Mouse (Mus musculus): ENCODE results near the gene Zfp646. TPM values are rescaled to one million over a fixed set of nuclear protein-coding genes. Genes with fewer than 3 reads are reported as not detected.
A peak's percentile ranks its signal among the peaks of the same experiment; 100 is the strongest.

The Zfp646 gene
- polyA plus RNA-seq, 1 experiment from 2014 or later = 6.0 TPM

DNA sequence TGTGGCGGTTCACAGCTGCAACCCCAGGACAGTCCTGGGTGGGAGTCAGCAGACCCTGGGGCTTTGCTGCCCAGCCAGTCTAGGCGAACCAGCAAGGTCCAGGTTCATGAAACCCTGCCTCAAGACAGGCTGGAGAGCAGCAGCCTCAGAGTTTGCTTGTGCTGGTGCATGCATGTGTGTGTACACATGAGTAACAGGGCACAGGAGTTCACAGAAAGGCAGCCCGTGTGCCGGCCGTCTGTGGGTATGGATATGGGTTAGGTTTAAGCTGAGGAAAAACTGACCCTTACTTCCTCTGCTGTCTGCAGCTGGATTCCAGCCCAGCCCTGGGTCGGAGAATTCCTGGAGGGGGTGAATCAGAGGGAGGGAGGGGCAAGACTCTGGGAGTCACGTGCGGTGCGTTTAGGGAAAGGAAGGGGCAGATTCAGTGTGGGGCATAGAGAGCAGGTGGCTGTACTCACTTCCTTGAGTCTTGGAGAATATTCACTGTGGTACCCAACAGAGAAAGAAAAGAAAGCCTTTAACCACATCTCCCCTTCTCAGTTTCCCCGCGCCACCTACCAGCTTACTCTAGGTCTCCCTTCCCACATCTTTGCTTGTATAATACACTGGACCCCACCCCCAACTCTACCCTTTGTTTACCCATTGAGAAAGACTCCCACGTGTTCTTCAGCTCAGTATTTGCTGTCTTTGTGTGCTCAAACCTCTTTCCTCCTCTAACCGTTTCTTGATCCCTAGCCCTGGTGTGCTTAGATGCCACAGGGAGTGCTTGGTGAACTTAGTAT lies 55.5 kb downstream of the Zfp646 start:
- Histone ChIP-seq H3K4me1 (ENCODE audit: control insufficient read depth, insufficient read depth, low read depth, low read length) (peaks cover 11% of the 10 kb centered on the region), H3K9ac (ENCODE audit: low read depth, low read length) (no peak overlapping the region), H3K4me3 (ENCODE audit: low read length) (no peak overlapping the region), H3K27ac (ENCODE audit: low read depth, low read length) (no peak overlapping the region), H3K27me3 (replicated peaks; ENCODE audit: control insufficient read depth, insufficient read depth, low read length) (peaks cover 10% of the 10 kb centered on the region), H3K36me3 (ENCODE audit: control insufficient read depth, insufficient read depth, low read length) (no peaks in the 10 kb centered on the region), H3K4me2 (ENCODE audit: low read length) (no peak overlapping the region), H3K9me3 (ENCODE audit: control insufficient read depth, low read length) (no peaks in the 10 kb centered on the region)
- no peak for ATAC-seq
- 42% methylated on average over 13 of the region's 13 CpGs for WGBS

DNA sequence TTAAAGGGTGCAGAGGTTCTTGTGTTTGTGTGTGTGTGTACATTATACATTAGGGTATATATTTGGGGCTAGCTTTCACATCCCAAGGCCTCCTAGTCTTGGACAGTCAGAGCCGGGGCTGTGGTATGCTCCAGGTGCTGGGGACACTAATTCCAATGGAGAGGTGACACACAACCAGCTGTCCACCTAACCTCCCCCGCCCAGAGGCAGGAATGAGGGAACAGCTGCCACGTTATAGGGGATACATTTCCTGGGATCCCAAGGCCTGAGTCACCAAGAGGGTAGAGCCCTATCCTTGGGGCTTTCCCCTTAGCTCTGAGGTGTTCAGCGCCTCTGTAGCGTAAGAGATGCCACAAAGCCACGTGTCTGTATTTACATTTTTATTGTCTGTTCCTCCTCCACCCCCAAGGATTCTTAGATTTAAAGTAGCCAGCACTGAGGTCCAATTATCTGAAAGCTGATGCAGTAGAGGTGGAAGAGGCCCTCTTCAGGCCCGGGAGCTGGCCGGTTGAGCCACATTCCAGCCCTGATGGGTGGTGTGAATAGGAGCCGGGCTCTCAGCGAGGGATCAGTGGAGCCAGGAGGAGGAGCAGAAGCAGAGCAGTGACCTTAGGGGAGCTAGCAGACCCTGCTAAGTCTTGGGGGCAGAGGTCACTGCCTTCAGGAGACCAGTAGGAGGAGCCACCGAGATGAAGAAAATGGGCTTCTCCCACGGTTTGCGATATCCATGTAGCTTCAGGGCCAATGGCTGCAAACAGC lies 56.4 kb downstream of the Zfp646 start:
- Histone ChIP-seq H3K4me1 (ENCODE audit: control insufficient read depth, insufficient read depth, low read depth, low read length) (peaks cover 12% of the 10 kb centered on the region), H3K4me2 (ENCODE audit: low read length) (no peak overlapping the region), H3K4me3 (ENCODE audit: low read length) (no peak overlapping the region), H3K9ac (ENCODE audit: low read depth, low read length) (no peak overlapping the region), H3K36me3 (ENCODE audit: control insufficient read depth, insufficient read depth, low read length) (no peaks in the 10 kb centered on the region), H3K9me3 (ENCODE audit: control insufficient read depth, low read length) (no peaks in the 10 kb centered on the region), H3K27me3 (replicated peaks; ENCODE audit: control insufficient read depth, insufficient read depth, low read length) (peaks cover 10% of the 10 kb centered on the region), H3K27ac (ENCODE audit: low read depth, low read length) (no peak overlapping the region)
- 21% methylated on average over 13 of the region's 13 CpGs for WGBS
- ATAC-seq = no peak

DNA sequence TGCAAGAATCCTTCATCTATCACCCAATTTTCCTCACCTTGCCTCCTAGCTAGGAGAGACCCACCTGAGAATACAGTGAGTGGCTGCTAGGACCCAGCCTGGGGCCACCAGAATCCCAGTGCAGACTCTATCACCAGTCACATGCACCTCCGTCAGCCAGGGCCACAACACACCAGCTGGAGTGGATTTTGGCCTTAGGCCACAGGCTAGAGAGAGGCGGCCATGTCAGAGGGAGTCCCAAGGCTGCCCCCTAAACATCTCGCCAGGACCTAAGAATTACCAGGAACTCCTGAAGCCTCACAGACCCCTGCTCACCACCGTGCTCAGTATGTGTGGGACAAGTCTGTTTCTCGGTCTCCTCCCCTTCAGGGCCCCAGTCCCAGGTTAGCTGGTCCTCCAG lies 58.1 kb downstream of the Zfp646 start:
- Histone ChIP-seq H3K4me3 (ENCODE audit: low read length) (no peak overlapping the region), H3K9me3 (ENCODE audit: control insufficient read depth, low read length) (no peaks in the 10 kb centered on the region), H3K4me2 (ENCODE audit: low read length) (no peak overlapping the region), H3K9ac (ENCODE audit: low read depth, low read length) (no peak overlapping the region), H3K36me3 (ENCODE audit: control insufficient read depth, insufficient read depth, low read length) (no peaks in the 10 kb centered on the region), H3K27me3 (replicated peaks; ENCODE audit: control insufficient read depth, insufficient read depth, low read length) (peaks cover 6% of the 10 kb centered on the region), H3K4me1 (ENCODE audit: control insufficient read depth, insufficient read depth, low read depth, low read length) (peaks cover 12% of the 10 kb centered on the region), H3K27ac (ENCODE audit: low read depth, low read length) (no peak overlapping the region)
- ATAC-seq = no peak
- WGBS = 90% methylated on average over 5 of the region's 5 CpGs

- Histone ChIP-seq H3K4me3 (ENCODE audit: low read length) (peak overlapping the region; percentile 85), H3K4me2 (ENCODE audit: low read length) (peak overlapping the region; percentile 93), H3K4me1 (ENCODE audit: control insufficient read depth, insufficient read depth, low read depth, low read length) (peaks cover 12% of the 10 kb centered on the region), H3K9ac (ENCODE audit: low read depth, low read length) (peak overlapping the region; percentile 93), H3K36me3 (ENCODE audit: control insufficient read depth, insufficient read depth, low read length) (no peaks in the 10 kb centered on the region), H3K27me3 (replicated peaks; ENCODE audit: control insufficient read depth, insufficient read depth, low read length) (peaks cover 4% of the 10 kb centered on the region), H3K9me3 (ENCODE audit: control insufficient read depth, low read length) (no peaks in the 10 kb centered on the region), H3K27ac (ENCODE audit: low read depth, low read length) (peak overlapping the region; percentile 90)
- peak; percentile 96 for ATAC-seq
- 6% methylated on average over 31 of the region's 32 CpGs for WGBS
Measured at GRCm38 (mm10) chr7:127935028-127935722, 59.2 kb downstream of the Zfp646 start.

Other genes with a start within 250 kb of the Zfp646 start
- gene Bcl7c, start 167.3 kb upstream of the Zfp646 start, polyA plus RNA-seq (2015; fragmentation: Nextera tagmentation; extraction: Ambion mirVana) = 39.5 and 41.9 TPM in 2 replicates
- 3.4 and 4.9 TPM in 2 replicates for gene Ctf1, start 163.5 kb upstream of the Zfp646 start, polyA plus RNA-seq (2015; fragmentation: Nextera tagmentation; extraction: Ambion mirVana)
- gene Ctf2, start 144.1 kb upstream of the Zfp646 start, polyA plus RNA-seq (2015; fragmentation: Nextera tagmentation; extraction: Ambion mirVana) = 0.15 and 0.20 TPM in 2 replicates
- 6.8 TPM in 2 replicates for gene Fbxl19, start 131.7 kb upstream of the Zfp646 start, polyA plus RNA-seq (2015; fragmentation: Nextera tagmentation; extraction: Ambion mirVana)
- gene Orai3, start 106.4 kb upstream of the Zfp646 start, polyA plus RNA-seq (2015; fragmentation: Nextera tagmentation; extraction: Ambion mirVana) = 10.4 and 11.3 TPM in 2 replicates
- gene Setd1a, start 99.6 kb upstream of the Zfp646 start, polyA plus RNA-seq (2015; fragmentation: Nextera tagmentation; extraction: Ambion mirVana) = 12.8 and 14.6 TPM in 2 replicates
- not detected in 2 replicates for gene Gm49388, start 90.6 kb upstream of the Zfp646 start, polyA plus RNA-seq (2015; fragmentation: Nextera tagmentation; extraction: Ambion mirVana)
- 11.9 and 12.1 TPM in 2 replicates for gene Hsd3b7, start 75.6 kb upstream of the Zfp646 start, polyA plus RNA-seq (2015; fragmentation: Nextera tagmentation; extraction: Ambion mirVana)
- gene Stx4a, start 51.9 kb upstream of the Zfp646 start, polyA plus RNA-seq (2015; fragmentation: Nextera tagmentation; extraction: Ambion mirVana) = 21.6 and 22.0 TPM in 2 replicates
- gene Stx1b, start 51.7 kb upstream of the Zfp646 start, polyA plus RNA-seq (2015; fragmentation: Nextera tagmentation; extraction: Ambion mirVana) = 76.8 and 84.4 TPM in 2 replicates
- 29.5 and 35.1 TPM in 2 replicates for gene Zfp668, start 607 bp downstream of the Zfp646 start, polyA plus RNA-seq (2015; fragmentation: Nextera tagmentation; extraction: Ambion mirVana)
- gene Prss53, start 14.7 kb downstream of the Zfp646 start, polyA plus RNA-seq (2015; fragmentation: Nextera tagmentation; extraction: Ambion mirVana) = 0.81 and 0.99 TPM in 2 replicates
- not detected in 2 replicates for gene Gm21974, start 19.2 kb downstream of the Zfp646 start, polyA plus RNA-seq (2015; fragmentation: Nextera tagmentation; extraction: Ambion mirVana)
- 70.5 and 75.2 TPM in 2 replicates for gene Vkorc1, start 19.4 kb downstream of the Zfp646 start, polyA plus RNA-seq (2015; fragmentation: Nextera tagmentation; extraction: Ambion mirVana)
- gene Bckdk, start 27.9 kb downstream of the Zfp646 start, polyA plus RNA-seq (2015; fragmentation: Nextera tagmentation; extraction: Ambion mirVana) = 67.1 and 72.5 TPM in 2 replicates
- gene Kat8, start 36.3 kb downstream of the Zfp646 start, polyA plus RNA-seq (2015; fragmentation: Nextera tagmentation; extraction: Ambion mirVana) = 42.1 and 42.3 TPM in 2 replicates
- gene Prss8, start 53.9 kb downstream of the Zfp646 start, polyA plus RNA-seq (2015; fragmentation: Nextera tagmentation; extraction: Ambion mirVana) = 0.50 TPM in 2 replicates
- gene Prss36, start 70.5 kb downstream of the Zfp646 start, polyA plus RNA-seq (2015; fragmentation: Nextera tagmentation; extraction: Ambion mirVana) = 14.3 and 14.9 TPM in 2 replicates
- gene Fus, start 91.2 kb downstream of the Zfp646 start, polyA plus RNA-seq (2015; fragmentation: Nextera tagmentation; extraction: Ambion mirVana) = 275 and 318 TPM in 2 replicates
- 7.3 and 9.3 TPM in 2 replicates for gene Pycard, start 117.6 kb downstream of the Zfp646 start, polyA plus RNA-seq (2015; fragmentation: Nextera tagmentation; extraction: Ambion mirVana)
- gene Trim72, start 127.7 kb downstream of the Zfp646 start, polyA plus RNA-seq (2015; fragmentation: Nextera tagmentation; extraction: Ambion mirVana) = 0.27 TPM in 1 of 2 replicates, not detected in the other
- 0.94 and 1.0 TPM in 2 replicates for gene Itgam, start 186.4 kb downstream of the Zfp646 start, polyA plus RNA-seq (2015; fragmentation: Nextera tagmentation; extraction: Ambion mirVana)
- not detected in 2 replicates for gene Gm49368, start 186.5 kb downstream of the Zfp646 start, polyA plus RNA-seq (2015; fragmentation: Nextera tagmentation; extraction: Ambion mirVana)